Mouse (Mus musculus) limb, embryonic 12.5 days (tissue): Measurements from ENCODE around the gene Myo7a. TPM values are rescaled to one million over a fixed set of nuclear protein-coding genes. Genes with fewer than 3 reads are reported as not detected.

Experiments used
- ATAC-seq: fragments of 200-750 bp; cut with Nextera tagmentation; 2 replicates; pipeline ENCODE4 v1.8.0; 2017; ENCODE audit warnings: low read depth, moderate TSS enrichment; ENCODE audit not compliant: insufficient number of reproducible peaks, insufficient read depth, low FRiP score, low TSS enrichment
- H3K27ac ChIP-seq: fragments of 300-500 bp; sonication (generic); 2 replicates; pipeline ENCODE4 v1.5.1; 2016; ENCODE audit warnings: mild to moderate bottlenecking, moderate library complexity
- H3K27me3 ChIP-seq: fragments of 300-500 bp; sonication (generic); 2 replicates; pipeline ENCODE4 v1.6.1; 2016; ENCODE audit warnings: mild to moderate bottlenecking, moderate library complexity
- H3K36me3 ChIP-seq: fragments of 300-500 bp; sonication (generic); 2 replicates; pipeline ENCODE4 v1.6.1; 2016; ENCODE audit warnings: mild to moderate bottlenecking, moderate library complexity
- H3K4me1 ChIP-seq: fragments of 300-500 bp; sonication (generic); replicated peaks from 2 replicates; pipeline ENCODE4 v1.6.1; 2016
- H3K4me2 ChIP-seq: fragments of 300-500 bp; sonication (generic); 2 replicates; pipeline ENCODE4 v1.6.1; 2016; ENCODE audit warnings: mild to moderate bottlenecking, moderate library complexity
- H3K4me3 ChIP-seq: fragments of 300-500 bp; sonication (generic); replicated peaks from 2 replicates; pipeline ENCODE4 v1.5.1; 2016; ENCODE audit warnings: mild to moderate bottlenecking
- H3K9ac ChIP-seq: fragments of 300-500 bp; sonication (generic); replicated peaks from 2 replicates; pipeline ENCODE4 v1.6.1; 2016; ENCODE audit warnings: mild to moderate bottlenecking, moderate library complexity
- H3K9me3 ChIP-seq: fragments of 300-500 bp; sonication (generic); 2 replicates; pipeline ENCODE4 v1.6.1; 2016; ENCODE audit warnings: mild to moderate bottlenecking, moderate library complexity
- WGBS: fragments of 180-500 bp; shearing (Covaris S2); methylation state at CpG from one replicate; pipeline ENCODE4 v1.1.7; 2016; 5-methylcytosine and 5-hydroxymethylcytosine counted together
- polyA plus RNA-seq: library from polyadenylated mRNA; unstranded; fragments of >200 nt; fragmentation: Nextera tagmentation; extraction: Ambion mirVana; gene quantifications from 2 replicates; pipeline ENCODE4 v1.2.1, GENCODE M21; 2016

Myo7a gene
- polyA plus RNA-seq, 1 experiment from 2014 or later: 13.4 TPM

GRCm38 (mm10) chr7:98142247-98142646 lies 22.9 kb upstream of the Myo7a start:
- H3K27ac ChIP-seq: no peak overlapping the region
- no peak overlapping the region for H3K9ac ChIP-seq
- no peak for ATAC-seq
- H3K4me1 ChIP-seq: peaks cover 9% of the 10 kb centered on the region
- no peaks in the 10 kb centered on the region for H3K36me3 ChIP-seq
- H3K4me2 ChIP-seq: no peak overlapping the region
- WGBS: 66% methylated on average over 8 of the region's 8 CpGs
- H3K27me3 ChIP-seq: no peaks in the 10 kb centered on the region; the same call in 1 of the 2 replicates
- no peaks in the 10 kb centered on the region for H3K9me3 ChIP-seq
- no peak overlapping the region for H3K4me3 ChIP-seq

GRCm38 (mm10) chr7:98141206-98141605 lies 21.9 kb upstream of the Myo7a start:
- H3K27me3 ChIP-seq: no peaks in the 10 kb centered on the region; the same call in 1 of the 2 replicates
- H3K9ac ChIP-seq: no peak overlapping the region
- H3K4me3 ChIP-seq: no peak overlapping the region
- WGBS: 65% methylated on average over 3 of the region's 3 CpGs
- ATAC-seq: no peak
- H3K4me1 ChIP-seq: peaks cover 9% of the 10 kb centered on the region
- H3K27ac ChIP-seq: no peak overlapping the region
- H3K4me2 ChIP-seq: no peak overlapping the region
- H3K9me3 ChIP-seq: no peaks in the 10 kb centered on the region
- no peaks in the 10 kb centered on the region for H3K36me3 ChIP-seq

- 10% methylated on average over 2 of the region's 2 CpGs for WGBS
- no peak overlapping the region for H3K27ac ChIP-seq
Measured at GRCm38 (mm10) chr7:98140597-98140996, 21.3 kb upstream of the Myo7a start.

GRCm38 (mm10) chr7:98139216-98139615 lies 19.9 kb upstream of the Myo7a start:
- Histone ChIP-seq H3K4me1 (peaks cover 9% of the 10 kb centered on the region), H3K36me3 (no peaks in the 10 kb centered on the region), H3K4me3 (no peak overlapping the region), H3K27ac (no peak overlapping the region), H3K4me2 (peak overlapping the region; percentile 13; the same call in 1 of the 2 replicates), H3K9me3 (no peaks in the 10 kb centered on the region), H3K27me3 (no peaks in the 10 kb centered on the region; the same call in 1 of the 2 replicates), H3K9ac (no peak overlapping the region)
- no peak for ATAC-seq
- 18% methylated on average over 9 of the region's 9 CpGs for WGBS

More at GRCm38 (mm10) chr7:98140597-98140996, 21.3 kb upstream of the Myo7a start:
- ATAC-seq: no peak
- H3K4me1 ChIP-seq: peaks cover 9% of the 10 kb centered on the region
- H3K9me3 ChIP-seq: no peaks in the 10 kb centered on the region
- no peak overlapping the region for H3K4me2 ChIP-seq
- no peak overlapping the region for H3K9ac ChIP-seq
- no peaks in the 10 kb centered on the region for H3K36me3 ChIP-seq
- no peak overlapping the region for H3K4me3 ChIP-seq
- H3K27me3 ChIP-seq: no peaks in the 10 kb centered on the region; the same call in 1 of the 2 replicates

GRCm38 (mm10) chr7:98137995-98138394 lies 18.7 kb upstream of the Myo7a start:
- Histone ChIP-seq H3K4me3 (no peak overlapping the region), H3K9ac (no peak overlapping the region), H3K9me3 (no peaks in the 10 kb centered on the region), H3K4me2 (no peak overlapping the region), H3K27me3 (no peaks in the 10 kb centered on the region; the same call in 1 of the 2 replicates), H3K4me1 (peaks cover 9% of the 10 kb centered on the region), H3K36me3 (no peaks in the 10 kb centered on the region), H3K27ac (no peak overlapping the region)
- ATAC-seq: no peak
- 70% methylated on average over 2 of the region's 2 CpGs for WGBS

GRCm38 (mm10) chr7:98137583-98137982 lies 18.3 kb upstream of the Myo7a start:
- Histone ChIP-seq H3K9ac (no peak overlapping the region), H3K36me3 (no peaks in the 10 kb centered on the region), H3K4me1 (peaks cover 9% of the 10 kb centered on the region), H3K27ac (no peak overlapping the region), H3K4me2 (no peak overlapping the region), H3K9me3 (no peaks in the 10 kb centered on the region), H3K4me3 (no peak overlapping the region), H3K27me3 (no peaks in the 10 kb centered on the region)
- 50% methylated on average over 3 of the region's 3 CpGs for WGBS
- ATAC-seq: no peak

- ATAC-seq: no peak
- Histone ChIP-seq H3K4me1 (no peaks in the 10 kb centered on the region), H3K4me3 (no peak overlapping the region), H3K27me3 (no peaks in the 10 kb centered on the region), H3K4me2 (no peak overlapping the region), H3K27ac (no peak overlapping the region), H3K36me3 (no peaks in the 10 kb centered on the region), H3K9me3 (no peaks in the 10 kb centered on the region), H3K9ac (no peak overlapping the region)
- WGBS: 93% methylated on average over 8 of the region's 8 CpGs
Measured at GRCm38 (mm10) chr7:98131751-98132150, 12.4 kb upstream of the Myo7a start.

GRCm38 (mm10) chr7:98125473-98125872 lies 6.1 kb upstream of the Myo7a start:
- Histone ChIP-seq H3K4me1 (no peaks in the 10 kb centered on the region), H3K4me2 (no peak overlapping the region), H3K27ac (no peak overlapping the region), H3K4me3 (no peak overlapping the region), H3K9ac (no peak overlapping the region), H3K36me3 (no peaks in the 10 kb centered on the region), H3K9me3 (no peaks in the 10 kb centered on the region), H3K27me3 (0 out of 2 replicates have a peak, but pooled peaks cover 3% of the 10 kb centered on the region)
- 35% methylated on average over 5 of the region's 5 CpGs for WGBS
- ATAC-seq: no peak

GRCm38 (mm10) chr7:98124701-98125100 lies 5.4 kb upstream of the Myo7a start:
- 0 out of 2 replicates have a peak, but pooled peaks cover 5% of the 10 kb centered on the region for H3K4me1 ChIP-seq
- no peaks in the 10 kb centered on the region for H3K36me3 ChIP-seq
- H3K4me2 ChIP-seq: no peak overlapping the region
- 0 out of 2 replicates have a peak, but pooled peaks cover 3% of the 10 kb centered on the region for H3K27me3 ChIP-seq
- 58% methylated on average over 5 of the region's 5 CpGs for WGBS
- no peaks in the 10 kb centered on the region for H3K9me3 ChIP-seq
- H3K27ac ChIP-seq: no peak overlapping the region
- ATAC-seq: no peak
- no peak overlapping the region for H3K4me3 ChIP-seq
- no peak overlapping the region for H3K9ac ChIP-seq

- Histone ChIP-seq H3K27ac (no peak overlapping the region), H3K4me2 (no peak overlapping the region), H3K4me1 (0 out of 2 replicates have a peak, but pooled peaks cover 9% of the 10 kb centered on the region), H3K4me3 (no peak overlapping the region), H3K27me3 (0 out of 2 replicates have a peak, but pooled peaks cover 3% of the 10 kb centered on the region), H3K9me3 (no peaks in the 10 kb centered on the region), H3K36me3 (no peaks in the 10 kb centered on the region), H3K9ac (no peak overlapping the region)
- ATAC-seq: no peak
- WGBS: 82% methylated on average over 8 of the region's 8 CpGs
Measured at GRCm38 (mm10) chr7:98121673-98122072, 2.3 kb upstream of the Myo7a start.

GRCm38 (mm10) chr7:98121241-98121640 lies 1.9 kb upstream of the Myo7a start:
- Histone ChIP-seq H3K9me3 (no peaks in the 10 kb centered on the region), H3K4me1 (0 out of 2 replicates have a peak, but pooled peaks cover 9% of the 10 kb centered on the region), H3K4me3 (no peak overlapping the region), H3K27me3 (0 out of 2 replicates have a peak, but pooled peaks cover 3% of the 10 kb centered on the region), H3K9ac (no peak overlapping the region), H3K4me2 (no peak overlapping the region), H3K27ac (no peak overlapping the region), H3K36me3 (no peaks in the 10 kb centered on the region)
- ATAC-seq: no peak
- 92% methylated on average over 3 of the region's 3 CpGs for WGBS

- ATAC-seq: peak; percentile 40; the same call in 1 of the 2 replicates
- WGBS: 8% methylated on average over 7 of the region's 7 CpGs
- Histone ChIP-seq H3K36me3 (no peaks in the 10 kb centered on the region), H3K9ac (0 out of 2 replicates have a peak overlapping the region, but pooled peaks have one; percentile 23), H3K27me3 (0 out of 2 replicates have a peak, but pooled peaks cover 3% of the 10 kb centered on the region), H3K4me1 (0 out of 2 replicates have a peak, but pooled peaks cover 9% of the 10 kb centered on the region), H3K9me3 (no peaks in the 10 kb centered on the region), H3K4me3 (peak overlapping the region; percentile 23; the same call in 1 of the 2 replicates), H3K4me2 (peak overlapping the region; percentile 58), H3K27ac (no peak overlapping the region)
Measured at GRCm38 (mm10) chr7:98120325-98120724, 1.0 kb upstream of the Myo7a start.
